Mouse (Mus musculus) hindbrain, embryonic 11.5 days (tissue): ENCODE results near the gene Myh4. TPM values are rescaled to one million over a fixed set of nuclear protein-coding genes. Genes with fewer than 3 reads are reported as not detected.

ENCODE experiments used
- ATAC-seq: fragments of 200-750 bp; cut with Nextera tagmentation; 2 replicates; pipeline ENCODE4 v1.8.0; 2017; ENCODE audit warnings: mild to moderate bottlenecking, moderate TSS enrichment, moderate library complexity; ENCODE audit not compliant: low FRiP score
- DNase-seq: peaks from one replicate; pipeline ENCODE4 v3.0.0-alpha.2; 2015; ENCODE audit warnings: low spot score
- H3K27ac ChIP-seq: fragments of 300-500 bp; sonication (generic); 2 replicates; pipeline ENCODE4 v1.5.1; 2014; ENCODE audit warnings: mild to moderate bottlenecking, low read depth, low read length
- H3K27me3 ChIP-seq: fragments of 300-500 bp; sonication (generic); 2 replicates; pipeline ENCODE4 v1.6.1; 2014; ENCODE audit warnings: mild to moderate bottlenecking, low read length, moderate library complexity, mixed read lengths; ENCODE audit not compliant: control insufficient read depth, insufficient read depth
- H3K36me3 ChIP-seq: fragments of 300-500 bp; sonication (generic); 2 replicates; pipeline ENCODE4 v1.6.1; 2014; ENCODE audit warnings: mild to moderate bottlenecking, low read length, moderate library complexity, mixed read lengths; ENCODE audit not compliant: control insufficient read depth, insufficient read depth
- H3K4me1 ChIP-seq: fragments of 300-500 bp; sonication (generic); replicated peaks from 2 replicates; pipeline ENCODE4 v1.6.1; 2014; ENCODE audit warnings: low read length, mixed read lengths; ENCODE audit not compliant: control insufficient read depth, insufficient read depth
- H3K4me2 ChIP-seq: fragments of 300-500 bp; sonication (generic); replicated peaks from 2 replicates; pipeline ENCODE4 v1.6.1; 2014; ENCODE audit warnings: mild to moderate bottlenecking, low read depth, low read length
- H3K4me3 ChIP-seq: fragments of 300-500 bp; sonication (generic); 2 replicates; pipeline ENCODE4 v1.5.1; 2014; ENCODE audit warnings: low read depth, low read length
- H3K9ac ChIP-seq: fragments of 300-500 bp; sonication (generic); 2 replicates; pipeline ENCODE4 v1.6.1; 2014; ENCODE audit warnings: low read depth, low read length
- H3K9me3 ChIP-seq: fragments of 300-500 bp; sonication (generic); 2 replicates; pipeline ENCODE4 v1.6.1; 2016; ENCODE audit warnings: low read length; ENCODE audit not compliant: control insufficient read depth
- WGBS: fragments of 180-500 bp; shearing (Covaris S2); extraction: QIAGEN DNeasy Blood & Tissue Kit; methylation state at CpG from one replicate; pipeline ENCODE4 v1.1.7; 2014; 5-methylcytosine and 5-hydroxymethylcytosine counted together
- polyA plus RNA-seq: library from polyadenylated mRNA; unstranded; fragments of >200 nt; fragmentation: Nextera tagmentation; extraction: Ambion mirVana; gene quantifications from 2 replicates; pipeline ENCODE4 v1.2.1, GENCODE M21; 2014

The Myh4 gene
- polyA plus RNA-seq, 1 experiment from 2014 or later, result not detected

- 84% methylated on average over 3 of the region's 3 CpGs for WGBS
- no peak overlapping the region for H3K4me2 ChIP-seq
- DNase-seq, result no peak
Measured at GRCm38 (mm10) chr11:67228731-67229130, 9.1 kb upstream of the Myh4 start.

GRCm38 (mm10) chr11:67229166-67229565 is 8.7 kb upstream of the Myh4 start:
- Histone ChIP-seq H3K4me1 (no peaks in the 10 kb centered on the region), H3K27me3 (no peaks in the 10 kb centered on the region), H3K27ac (no peak overlapping the region), H3K9ac (no peak overlapping the region), H3K36me3 (no peaks in the 10 kb centered on the region), H3K9me3 (no peaks in the 10 kb centered on the region), H3K4me2 (no peak overlapping the region), H3K4me3 (no peak overlapping the region)
- no peak for ATAC-seq
- no peak for DNase-seq
- WGBS, result 92% methylated on average over 5 of the region's 5 CpGs

More at GRCm38 (mm10) chr11:67228731-67229130, 9.1 kb upstream of the Myh4 start:
- Histone ChIP-seq H3K4me1 (no peaks in the 10 kb centered on the region), H3K9me3 (no peaks in the 10 kb centered on the region), H3K36me3 (no peaks in the 10 kb centered on the region), H3K9ac (no peak overlapping the region), H3K4me3 (no peak overlapping the region), H3K27me3 (no peaks in the 10 kb centered on the region), H3K27ac (no peak overlapping the region)
- no peak for ATAC-seq

GRCm38 (mm10) chr11:67229946-67230345 is 7.9 kb upstream of the Myh4 start:
- Histone ChIP-seq H3K4me3 (no peak overlapping the region), H3K9ac (no peak overlapping the region), H3K9me3 (no peaks in the 10 kb centered on the region), H3K36me3 (no peaks in the 10 kb centered on the region), H3K4me1 (no peaks in the 10 kb centered on the region), H3K27ac (no peak overlapping the region), H3K4me2 (no peak overlapping the region), H3K27me3 (no peaks in the 10 kb centered on the region)
- DNase-seq (no peak), ATAC-seq (no peak)
- WGBS, result 91% methylated on average over 2 of the region's 2 CpGs

GRCm38 (mm10) chr11:67235639-67236358 is 2.0 kb upstream of the Myh4 start:
- WGBS, result 64% methylated on average over 5 of the region's 5 CpGs
- DNase-seq, result peak; percentile 64

GRCm38 (mm10) chr11:67236799-67237198 is 1.0 kb upstream of the Myh4 start:
- Histone ChIP-seq H3K36me3 (no peaks in the 10 kb centered on the region), H3K4me1 (no peaks in the 10 kb centered on the region), H3K4me2 (no peak overlapping the region), H3K9me3 (no peaks in the 10 kb centered on the region), H3K27ac (no peak overlapping the region), H3K9ac (no peak overlapping the region), H3K4me3 (no peak overlapping the region), H3K27me3 (no peaks in the 10 kb centered on the region)
- ATAC-seq (no peak), DNase-seq (no peak)
- 89% methylated on average over 9 of the region's 9 CpGs for WGBS

More at GRCm38 (mm10) chr11:67235639-67236358, 2.0 kb upstream of the Myh4 start:
- Histone ChIP-seq H3K4me2 (no peak overlapping the region), H3K9me3 (no peaks in the 10 kb centered on the region), H3K4me3 (no peak overlapping the region), H3K27ac (no peak overlapping the region), H3K4me1 (no peaks in the 10 kb centered on the region), H3K27me3 (no peaks in the 10 kb centered on the region), H3K36me3 (no peaks in the 10 kb centered on the region), H3K9ac (no peak overlapping the region)
- no peak for ATAC-seq

- 92% methylated on average over 6 of the region's 6 CpGs for whole genome bisulfite sequencing
- Histone ChIP-seq H3K27me3 (no peaks in the 10 kb centered on the region), H3K4me3 (no peak overlapping the region), H3K27ac (no peak overlapping the region), H3K9ac (no peak overlapping the region), H3K36me3 (no peaks in the 10 kb centered on the region), H3K9me3 (no peaks in the 10 kb centered on the region), H3K4me1 (no peaks in the 10 kb centered on the region), H3K4me2 (no peak overlapping the region)
- ATAC-seq (no peak), DNase-seq (no peak)
Measured at GRCm38 (mm10) chr11:67241051-67241450, 3.2 kb downstream of the Myh4 start.

GRCm38 (mm10) chr11:67253691-67254090 is 15.9 kb downstream of the Myh4 start:
- Histone ChIP-seq H3K9me3 (no peaks in the 10 kb centered on the region), H3K9ac (no peak overlapping the region), H3K36me3 (no peaks in the 10 kb centered on the region), H3K4me1 (no peaks in the 10 kb centered on the region), H3K4me3 (no peak overlapping the region), H3K27ac (no peak overlapping the region), H3K4me2 (no peak overlapping the region), H3K27me3 (no peaks in the 10 kb centered on the region)
- 94% methylated on average over 4 of the region's 4 CpGs for WGBS
- ATAC-seq, result no peak
- no peak for DNase-seq

GRCm38 (mm10) chr11:67257048-67257447 is 19.2 kb downstream of the Myh4 start:
- ATAC-seq (no peak), DNase-seq (no peak)
- no peak overlapping the region for H3K4me3 ChIP-seq
- no peak overlapping the region for H3K4me2 ChIP-seq
- H3K36me3 ChIP-seq, result no peaks in the 10 kb centered on the region
- H3K27ac ChIP-seq, result no peak overlapping the region
- H3K27me3 ChIP-seq, result no peaks in the 10 kb centered on the region
- no peaks in the 10 kb centered on the region for H3K9me3 ChIP-seq
- no peaks in the 10 kb centered on the region for H3K4me1 ChIP-seq
- 85% methylated on average over 7 of the region's 7 CpGs for WGBS
- no peak overlapping the region for H3K9ac ChIP-seq

GRCm38 (mm10) chr11:67260956-67261355 is 23.1 kb downstream of the Myh4 start:
- no peaks in the 10 kb centered on the region for H3K36me3 ChIP-seq
- no peaks in the 10 kb centered on the region for H3K27me3 ChIP-seq
- H3K9me3 ChIP-seq, result no peaks in the 10 kb centered on the region
- H3K4me3 ChIP-seq, result no peak overlapping the region
- DNase-seq, result no peak
- no peak overlapping the region for H3K27ac ChIP-seq
- WGBS, result 83% methylated on average over 6 of the region's 6 CpGs
- H3K4me1 ChIP-seq, result no peaks in the 10 kb centered on the region
- no peak overlapping the region for H3K4me2 ChIP-seq
- no peak for ATAC-seq
- H3K9ac ChIP-seq, result no peak overlapping the region
